Comparison of ENCODE assay signal across 15 mouse cellular contexts in genomic region chr5:32441336-32441735, GRCm38 (mm10). TPM values are rescaled to one million over a fixed set of nuclear protein-coding genes. Genes with fewer than 3 reads are reported as not detected.
DNase-seq lines count a peak whose midpoint lies in the region; ATAC-seq lines count a peak whose summit lies in the region.
"Had no signal": no experiment of that assay in that cellular context is flagged by ENCODE, and none has a peak within 500 bp of the region (broad histone marks: within the 10 kb centered on the region; RNA-seq: fewer than 3 reads in every experiment).

No protein-coding gene starts in this region.

- ATAC-seq in stomach, embryonic 16.5 days (ENCODE audit: insufficient read depth, low FRiP score): peak; percentile 54; the same call in 1 of the 2 replicates

- no peaks in the 10 kb centered on the region for H3K36me3 ChIP-seq in stomach, embryonic 16.5 days (ENCODE audit: control insufficient read depth, insufficient read depth, low read length)
- H3K36me3 ChIP-seq: hindbrain, embryonic 13.5 days; limb, embryonic 10.5 days had no signal

- WGBS in stomach, embryonic 16.5 days: 28% methylated on average over 3 of the region's 3 CpGs

- H3K4me3 ChIP-seq in stomach, embryonic 16.5 days (replicated peaks; ENCODE audit: low read length): no peak overlapping the region
- H3K4me3 ChIP-seq: erythroblast, embryonic 14.5 days; hindbrain, embryonic 13.5 days; limb, embryonic 10.5 days had no signal

- H3K4me2 ChIP-seq in stomach, embryonic 16.5 days (ENCODE audit: low read depth, low read length): no peak overlapping the region
- H3K4me2 ChIP-seq: hindbrain, embryonic 13.5 days; lung, embryonic 14.5 days; midbrain, embryonic 11.5 days had no signal

- H3K9ac ChIP-seq in stomach, embryonic 16.5 days (ENCODE audit: low read length): no peak overlapping the region
- H3K9ac ChIP-seq: hindbrain, embryonic 13.5 days; lung, embryonic 14.5 days had no signal

- H3K9me3 ChIP-seq in stomach, embryonic 16.5 days (replicated peaks; ENCODE audit: control insufficient read depth, low read length): no peaks in the 10 kb centered on the region
- H3K9me3 ChIP-seq: hindbrain, embryonic 13.5 days; limb, embryonic 10.5 days had no signal

- peaks cover 9% of the 10 kb centered on the region; the same call in 1 of the 2 replicates for H3K4me1 ChIP-seq in stomach, embryonic 16.5 days (ENCODE audit: control insufficient read depth, insufficient read depth, low read length)
- H3K4me1 ChIP-seq: hindbrain, embryonic 13.5 days had no signal

- H3K27me3 ChIP-seq in stomach, embryonic 16.5 days (ENCODE audit: control insufficient read depth, insufficient read depth, low read length): no peaks in the 10 kb centered on the region
- H3K27me3 ChIP-seq: CH12.LX; hindbrain, embryonic 13.5 days had no signal

- intact Hi-C loops in heart, postnatal 10 days (cut with DNase I): no loop called here
- intact Hi-C loops in left cerebral cortex, postnatal 36 days (cut with DNase I): no loop called here

- H3K27ac ChIP-seq in stomach, embryonic 16.5 days (ENCODE audit: low read length): no peak overlapping the region; the same call in 1 of the 2 replicates
- H3K27ac ChIP-seq: hindbrain, embryonic 13.5 days; limb, embryonic 10.5 days had no signal

- DNase-seq in heart, adult 18-20 months: peak; percentile 57 to 58
- DNase-seq in heart, postnatal 4 days: no peak
- peak; percentile 51 for DNase-seq in lung, postnatal 36 days
- DNase-seq in lung, postnatal 25 days (ENCODE audit: low spot score): no peak
- peak; percentile 49 to 51 for DNase-seq in heart, postnatal 10 days
- DNase-seq in left cerebral cortex, postnatal 36 days (ENCODE audit: low spot score in 2 of 2): no peak
- no peak for DNase-seq in right cerebral cortex, postnatal 4 days
- DNase-seq: lung, embryonic 14.5 days; thymus, postnatal 4 days had no signal

RNA-seq across cellular contexts. Expression of gene Ppp1cb, which starts 17.3 kb away (rescaled TPM):
- total RNA-seq in heart, adult 18-20 months (2021): 100 to 1,000 TPM; 450 to 464 TPM
- total RNA-seq in heart, postnatal 4 days (2021): 100 to 1,000 TPM; 460 to 475 TPM
- total RNA-seq in heart, postnatal 10 days (2021): 100 to 1,000 TPM; 446 to 490 TPM
- 246 and 251 TPM in 2 replicates for polyA plus RNA-seq in stomach, embryonic 16.5 days (2015; fragmentation: Nextera tagmentation; extraction: Ambion mirVana)
- 100 to 1,000 TPM; 380 to 391 TPM for total RNA-seq in left cerebral cortex, postnatal 36 days (2021)

Comparison
In these comparisons a context has a peak if more than half of its experiments do, and no peak if none do; other contexts are left out.
1. DNase-seq: peak in heart, adult 18-20 months (2 of 2), lung, postnatal 36 days (single experiment) and heart, postnatal 10 days (2 of 2); none in heart, postnatal 4 days (single experiment), lung, postnatal 25 days (single experiment), left cerebral cortex, postnatal 36 days (0 of 2) and right cerebral cortex, postnatal 4 days (single experiment).